Mouse (Mus musculus): Measurements from ENCODE around the gene Shisal2a.

Shisal2a gene

DNA sequence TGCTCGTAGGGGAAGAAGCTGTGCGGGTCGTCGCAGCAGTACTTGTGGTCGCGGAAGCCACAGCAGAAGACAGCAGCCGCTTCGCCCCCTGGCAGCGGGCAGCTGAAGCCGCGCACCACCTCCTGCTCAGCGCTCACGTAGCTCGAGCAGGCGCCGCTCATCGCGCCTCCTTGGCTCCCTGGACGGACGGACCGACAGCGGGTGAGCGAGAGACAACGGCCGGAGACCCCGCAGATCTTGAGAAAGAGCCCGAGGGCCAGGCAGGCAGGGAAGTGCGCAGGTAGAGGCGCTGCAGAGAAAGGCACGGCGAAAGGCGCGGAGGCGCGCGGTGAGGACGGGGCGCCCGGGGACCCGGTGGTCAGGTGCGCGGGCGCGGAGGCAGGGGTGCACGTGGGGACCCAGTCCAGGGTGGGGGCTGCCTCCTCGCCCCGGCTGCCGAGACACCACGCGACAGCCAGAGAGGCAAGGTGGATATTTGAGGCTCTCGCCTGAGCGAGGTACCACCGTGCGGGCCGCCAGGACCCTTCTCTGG lies at the start of gene Shisal2a:
Shisal2a (minus strand) TSS at position 167 of the 532 bp plus-strand sequence.
- DNase-seq (ENCODE audit: low spot score in 2 of 2), result peak in 1 of 2 experiments; percentile 27

DNA sequence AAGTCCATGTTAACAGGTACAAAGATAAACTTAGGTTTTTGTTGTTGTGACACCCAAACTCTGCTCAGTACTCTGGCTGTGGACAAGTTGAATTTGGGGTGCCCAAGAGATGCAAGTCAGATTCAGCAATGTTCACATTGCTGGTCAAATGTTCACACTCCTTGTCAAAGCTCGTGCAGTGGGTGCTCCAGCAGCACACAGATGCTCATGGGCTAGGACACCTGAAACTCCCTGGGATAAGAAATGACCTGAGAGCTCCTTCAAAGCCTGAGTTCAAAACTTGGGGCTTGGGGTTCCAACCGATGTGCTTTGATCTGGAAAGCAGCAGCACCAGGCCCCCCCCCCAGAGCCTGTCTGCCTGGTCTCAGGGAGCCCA lies 48.4 kb upstream of the Shisal2a start:
- no peak for DNase-seq (ENCODE audit: low spot score in 2 of 2)

DNA sequence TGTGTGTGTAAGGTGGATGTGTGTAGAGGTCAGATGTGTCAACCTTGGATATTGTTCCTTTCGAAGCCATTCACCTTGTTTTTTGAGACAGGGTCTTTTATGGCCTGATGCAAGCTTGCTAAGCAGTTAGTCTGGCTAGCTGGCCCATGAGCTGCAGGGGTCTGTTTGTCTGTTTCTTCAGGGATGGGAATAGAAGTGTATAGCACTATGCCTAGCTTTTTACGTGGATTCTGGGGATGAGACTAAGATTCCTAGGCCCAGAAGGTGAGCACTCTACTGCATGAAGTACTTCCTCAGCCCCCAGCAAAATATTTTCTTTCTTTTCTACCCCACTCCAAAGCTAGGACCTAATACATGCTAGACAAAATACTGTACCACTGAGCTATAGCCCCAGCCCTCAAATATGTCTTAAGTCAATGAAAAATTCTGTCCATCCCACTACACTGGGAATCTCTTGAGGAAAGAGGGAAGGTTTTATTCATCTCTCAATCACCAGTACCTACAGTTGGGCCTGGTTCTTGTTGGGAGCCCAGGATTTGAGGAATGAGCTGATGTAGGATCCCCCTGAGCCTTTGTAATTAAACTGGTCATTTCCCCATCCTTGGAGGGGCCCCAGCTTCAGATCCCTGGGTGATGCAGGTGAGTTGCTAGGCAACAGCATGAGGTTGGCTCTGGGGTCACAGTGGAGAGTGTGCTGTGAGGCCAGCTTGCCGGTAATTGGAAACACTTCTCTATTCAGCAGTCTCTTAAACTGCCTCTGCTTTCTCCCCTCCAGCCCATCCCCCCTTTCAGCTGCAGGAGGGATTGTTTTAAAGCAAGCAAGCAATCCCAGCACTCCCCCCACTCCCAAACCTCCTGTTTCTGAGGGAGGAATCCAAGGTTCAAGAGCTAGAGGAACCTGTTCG lies 47.8 kb upstream of the Shisal2a start:
- peak; percentile 28 to 29 for DNase-seq (ENCODE audit: low spot score in 2 of 2)

DNA sequence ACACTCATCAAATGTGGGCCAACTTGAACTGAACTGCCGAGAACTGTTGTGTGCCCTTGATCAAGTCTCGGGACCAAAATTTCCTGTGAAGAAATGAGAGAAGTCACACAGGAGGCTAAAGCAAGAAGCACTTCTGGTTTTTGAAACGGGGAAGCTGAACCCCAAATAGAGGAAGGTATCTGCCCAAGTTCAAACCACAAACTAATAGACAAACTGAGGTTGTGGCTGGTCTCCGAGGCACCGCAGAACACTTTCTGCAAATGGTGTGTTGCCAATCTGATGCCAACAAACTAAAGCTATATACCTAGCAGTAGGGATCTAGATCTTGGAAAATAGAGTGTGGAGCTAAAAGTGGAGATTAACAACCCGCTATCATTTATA lies 45.2 kb upstream of the Shisal2a start:
- DNase-seq (ENCODE audit: low spot score in 2 of 2), result no peak

DNA sequence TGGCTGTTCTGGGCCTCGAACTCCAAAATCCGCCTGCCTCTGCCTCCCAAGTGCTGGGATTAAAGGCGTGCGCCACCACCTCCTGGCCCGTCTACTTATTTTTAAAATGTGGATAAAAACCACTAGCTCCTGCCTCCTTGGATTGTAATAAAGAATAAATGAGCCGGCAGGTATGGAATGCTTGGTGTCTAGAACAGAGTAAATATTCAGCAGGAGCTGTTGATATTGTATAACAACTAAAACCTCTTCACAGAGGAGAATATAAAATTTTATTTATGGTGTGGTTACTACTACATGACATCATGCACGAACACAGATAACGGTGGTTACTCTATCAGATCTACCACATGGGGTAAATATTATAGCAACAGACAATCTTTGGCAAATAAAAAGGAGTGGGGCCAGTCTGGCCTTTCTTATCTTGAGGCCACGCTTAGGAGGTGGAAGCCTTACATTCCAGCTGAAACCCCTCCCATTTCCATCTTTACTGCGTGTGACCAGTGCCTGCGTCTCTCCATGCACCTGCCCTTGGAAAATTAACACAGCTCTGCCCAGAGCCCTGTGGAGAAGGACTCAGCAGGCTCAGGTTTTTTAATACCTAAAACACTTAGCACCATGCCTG lies 44.7 kb upstream of the Shisal2a start:
- no peak for DNase-seq (ENCODE audit: low spot score in 2 of 2)

DNA sequence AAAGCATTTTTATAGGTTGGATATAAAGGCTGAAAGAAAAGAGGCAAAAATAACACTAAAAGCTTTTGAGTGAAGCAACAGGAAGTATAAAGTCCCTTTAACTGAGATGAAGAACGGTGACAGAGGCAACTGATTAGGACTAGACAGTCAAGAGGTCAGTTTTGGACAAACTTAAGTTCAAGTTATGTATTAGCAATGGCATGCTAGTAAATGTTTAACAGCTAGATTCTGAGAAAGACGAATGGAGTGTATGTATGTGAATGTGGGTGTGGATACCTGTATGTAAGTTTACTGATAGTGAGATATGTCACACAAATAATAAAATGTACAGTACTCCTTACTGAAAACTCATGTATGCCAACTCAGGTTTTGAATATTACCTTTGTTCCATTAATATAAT lies 41.4 kb upstream of the Shisal2a start:
- no peak for DNase-seq (ENCODE audit: low spot score in 2 of 2)

DNA sequence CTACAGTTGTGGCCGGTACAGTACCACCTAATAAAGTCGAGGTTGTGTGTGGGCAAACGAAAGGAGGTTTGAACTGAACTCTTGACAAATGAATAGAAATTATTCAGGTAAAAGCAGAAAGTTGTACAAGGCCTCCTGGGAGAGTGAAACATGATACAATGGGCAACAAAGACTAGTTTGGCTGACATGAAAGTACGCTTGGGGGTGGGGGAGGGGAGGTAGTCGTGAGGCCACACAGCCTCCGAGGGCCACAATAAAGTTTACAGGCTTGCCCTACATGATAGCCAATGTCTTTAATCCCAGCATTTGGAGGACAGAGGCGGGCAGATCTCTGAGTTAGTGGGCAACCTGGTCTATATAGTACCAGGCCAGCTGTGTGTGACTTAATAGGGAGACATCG lies 24.5 kb upstream of the Shisal2a start:
- no peak for DNase-seq (ENCODE audit: low spot score in 2 of 2)

DNA sequence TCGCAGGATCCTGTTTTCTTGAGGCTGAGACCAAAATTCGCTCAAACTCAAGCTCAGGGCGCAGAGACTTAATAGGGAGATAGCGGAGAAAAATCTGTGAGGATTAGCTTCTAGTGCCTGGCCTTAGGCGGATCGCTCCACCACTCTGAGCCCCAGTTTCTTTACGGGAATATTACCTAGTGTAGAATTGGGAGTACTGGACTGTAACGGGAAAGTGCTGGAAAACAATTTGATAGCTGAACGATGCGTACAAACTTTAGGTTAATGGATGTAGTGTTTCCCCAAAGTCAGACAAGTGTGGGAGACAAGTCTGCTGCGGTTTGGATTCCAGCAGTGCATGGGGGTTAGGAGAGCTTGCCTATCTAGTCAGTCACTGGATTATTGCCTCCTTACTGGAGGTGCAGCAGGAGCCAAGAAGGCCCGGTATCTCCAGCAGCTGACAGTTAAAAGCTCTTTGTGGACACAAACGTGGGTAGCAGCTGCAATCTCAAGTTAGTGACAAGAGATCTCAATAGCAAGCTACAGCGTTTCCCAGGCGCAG lies 23.8 kb upstream of the Shisal2a start, which contains the start of gene Gpx7:
Gpx7 (minus strand) TSS at position 101 of the 541 bp plus-strand sequence.
- no peak for DNase-seq (ENCODE audit: low spot score in 2 of 2)

DNA sequence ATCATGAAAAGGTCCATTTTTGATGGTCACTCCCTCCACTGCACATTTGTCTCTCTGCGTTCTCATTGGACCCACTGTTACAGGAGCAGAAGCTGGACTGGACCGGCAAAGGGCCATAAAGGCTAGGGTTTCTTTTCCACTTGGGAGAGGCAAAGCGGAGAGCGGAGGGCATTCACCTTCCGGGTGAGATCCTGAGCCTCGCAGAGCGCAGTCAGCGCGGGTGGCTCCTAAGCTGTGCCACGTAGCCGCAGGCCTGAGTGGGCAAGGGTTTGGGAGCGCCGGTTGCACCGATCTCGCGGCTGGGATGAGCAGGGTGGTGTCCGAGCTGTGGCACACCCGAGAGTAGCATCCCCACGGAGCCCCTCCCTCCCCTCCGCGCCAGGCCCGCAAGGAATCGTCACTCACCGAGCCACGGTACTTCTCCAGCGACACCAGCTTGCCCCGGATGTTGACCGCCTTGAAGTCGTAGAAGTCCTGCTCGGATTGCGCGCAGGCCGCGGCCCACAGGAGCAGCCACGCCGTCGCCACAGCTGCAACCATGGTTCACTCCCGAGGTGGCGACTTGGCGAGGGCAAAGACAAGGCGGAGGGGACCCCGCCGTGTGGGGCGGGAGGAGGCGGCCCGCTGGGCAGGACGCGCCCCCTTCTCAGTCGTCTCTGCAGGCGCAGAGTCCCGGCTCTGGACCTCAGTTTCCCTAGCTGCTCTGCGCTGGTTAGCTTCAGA lies 23.1 kb upstream of the Shisal2a start:
- peak; percentile 75 to 78 for DNase-seq (ENCODE audit: low spot score in 2 of 2)

DNA sequence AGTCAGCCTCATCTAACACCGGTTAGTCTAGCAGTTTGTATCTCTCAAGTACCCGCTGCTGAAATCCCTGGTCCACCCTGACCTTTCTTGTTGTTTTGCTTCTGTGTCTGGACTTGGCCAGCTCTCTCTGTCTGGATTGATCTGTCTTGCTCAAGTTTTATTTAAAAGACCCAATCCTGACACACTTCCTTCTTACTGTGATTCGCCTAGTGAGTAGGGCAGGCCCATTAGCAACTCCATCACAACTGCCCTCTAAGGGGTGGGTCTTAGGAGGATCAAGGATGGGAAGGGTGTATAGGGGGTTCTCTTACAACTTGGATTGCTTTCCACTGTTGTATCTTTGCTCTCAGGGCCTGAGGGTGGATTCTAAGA lies 22.6 kb upstream of the Shisal2a start:
- DNase-seq (ENCODE audit: low spot score in 2 of 2), result no peak

DNA sequence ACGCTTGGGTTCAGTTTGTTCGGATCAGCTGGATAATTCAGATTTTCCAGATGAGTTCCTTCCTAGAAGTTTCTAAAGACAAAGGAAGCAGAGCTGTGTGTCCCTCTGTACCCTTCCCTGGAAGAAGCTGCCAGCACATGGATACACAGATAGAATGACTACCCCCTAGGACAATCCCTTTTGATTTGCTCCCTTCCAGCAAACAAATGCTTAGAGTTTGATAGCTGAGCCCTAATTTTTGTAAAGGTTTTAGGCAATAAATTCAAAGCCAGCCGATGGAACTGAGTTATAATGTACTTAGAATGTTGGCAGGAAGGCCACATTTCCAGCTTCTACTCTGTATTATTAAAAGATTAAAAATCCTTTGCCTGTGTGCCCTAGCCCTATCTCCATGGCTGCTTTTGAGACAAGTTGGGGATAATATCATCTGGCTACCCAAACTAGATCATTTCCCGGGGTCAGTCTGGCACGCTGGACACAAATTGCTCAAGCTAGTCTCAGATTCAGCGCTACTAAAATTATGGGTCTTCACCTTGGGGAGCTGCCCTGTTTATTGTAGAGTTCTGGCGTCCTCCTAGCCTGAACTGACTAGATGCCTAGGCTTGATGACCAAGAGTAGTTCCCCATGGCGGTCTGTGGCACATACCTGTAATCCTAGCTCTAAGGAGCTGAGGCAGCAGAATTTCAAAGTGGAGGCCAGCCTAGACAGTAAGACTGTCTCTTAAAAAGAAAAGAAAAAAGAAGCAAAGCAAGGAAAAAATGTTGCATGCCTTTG lies 20.9 kb upstream of the Shisal2a start:
- DNase-seq (ENCODE audit: low spot score in 2 of 2), result no peak

DNA sequence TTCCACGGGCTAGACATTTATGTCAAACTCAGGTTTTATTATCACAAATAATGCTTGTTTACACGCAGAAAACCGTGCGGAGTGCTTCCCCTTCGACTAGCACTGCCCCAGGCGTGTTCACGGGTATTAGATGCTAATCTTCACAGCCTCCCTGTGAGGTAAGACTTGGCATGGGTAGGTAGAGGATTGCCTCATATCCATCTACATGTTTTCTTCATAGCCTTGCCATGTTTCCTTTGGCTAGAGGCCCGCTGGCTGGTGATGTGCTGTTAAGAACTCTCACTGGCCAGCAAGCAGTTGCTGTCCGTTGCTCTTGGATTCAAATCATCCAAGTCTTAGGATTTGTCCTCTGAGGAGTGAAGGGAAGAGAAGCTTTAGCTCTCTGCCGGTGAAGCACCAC lies 17.2 kb upstream of the Shisal2a start:
- no peak for DNase-seq (ENCODE audit: low spot score in 2 of 2)

DNA sequence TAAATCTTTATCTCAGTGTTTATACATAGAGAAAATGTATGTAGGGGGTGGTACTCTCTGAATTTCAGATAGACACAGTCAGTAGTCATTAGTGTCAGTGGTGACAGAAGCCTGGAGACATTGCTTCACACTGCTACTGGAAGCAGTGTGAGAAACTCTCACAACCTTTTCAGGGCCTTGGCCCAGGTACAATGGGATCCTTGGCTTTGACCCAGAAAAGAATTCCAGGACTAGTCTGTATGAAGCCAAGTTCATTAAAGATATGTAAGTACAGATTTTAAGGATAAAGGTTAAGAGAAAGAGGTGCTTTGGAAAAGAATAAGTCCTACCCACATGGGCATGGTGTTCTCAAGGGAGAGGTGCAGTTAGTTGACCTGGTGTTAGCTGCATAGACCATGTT lies 11.1 kb upstream of the Shisal2a start:
- no peak for DNase-seq (ENCODE audit: low spot score in 2 of 2)

DNA sequence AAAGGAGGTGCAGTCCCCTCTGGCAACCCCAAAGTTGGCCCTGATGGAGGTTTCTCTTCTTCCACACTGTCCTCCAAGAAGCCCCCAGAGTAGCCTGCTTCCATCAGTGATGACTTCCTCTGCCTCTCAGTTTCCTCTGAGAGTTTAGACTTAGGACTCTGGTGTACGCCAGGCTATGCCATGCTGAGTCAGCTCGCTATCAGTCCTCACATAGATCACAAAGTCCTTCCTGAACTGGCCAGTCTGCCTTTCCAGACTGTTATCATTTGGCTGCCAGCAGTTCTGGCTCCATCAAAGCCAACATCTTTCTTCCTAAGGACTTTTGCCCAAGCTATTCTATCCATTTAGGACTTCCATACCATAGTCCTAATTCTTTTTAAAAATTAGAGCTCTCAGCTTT lies 9.4 kb upstream of the Shisal2a start:
- no peak for DNase-seq (ENCODE audit: low spot score in 2 of 2)

DNA sequence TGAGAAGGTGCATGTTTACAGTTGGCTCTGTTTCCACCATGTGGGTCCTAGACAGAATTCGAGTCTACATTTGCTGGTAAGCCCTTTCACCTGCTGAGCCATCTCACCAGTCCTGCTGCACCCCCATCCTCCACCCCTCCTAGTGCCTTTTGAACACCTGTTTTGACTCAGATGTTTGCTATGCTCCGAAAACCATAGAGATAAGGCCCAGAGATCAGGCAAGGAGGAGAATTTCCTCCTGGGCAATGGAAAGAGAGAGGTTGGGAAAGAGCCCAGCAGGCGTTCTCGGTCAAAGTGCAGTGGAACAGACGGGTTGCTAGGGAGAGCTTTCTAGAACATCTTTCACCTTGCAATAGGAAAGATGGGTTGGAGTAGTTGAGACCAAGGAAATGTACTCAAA lies 8.0 kb upstream of the Shisal2a start:
- no peak for DNase-seq (ENCODE audit: low spot score in 2 of 2)

DNA sequence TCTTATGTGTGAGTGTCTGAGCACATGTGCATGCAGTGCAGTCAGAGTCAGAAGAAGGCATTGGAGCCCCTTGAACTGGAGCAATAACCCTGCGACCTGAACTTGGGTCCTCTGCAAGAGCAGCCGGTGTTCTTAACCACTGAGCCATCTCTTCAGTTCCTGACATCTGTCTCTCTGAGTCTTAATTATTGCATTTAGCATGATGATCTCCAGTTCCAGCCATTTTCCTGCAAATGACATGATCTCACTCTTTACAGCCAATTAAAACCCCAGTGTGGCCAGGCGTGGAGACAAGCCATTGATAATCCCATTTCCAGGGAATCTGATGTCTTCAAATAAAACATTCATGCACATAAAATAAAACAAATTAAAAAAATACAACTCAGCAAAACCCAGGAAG lies 5.6 kb upstream of the Shisal2a start:
- DNase-seq (ENCODE audit: low spot score in 2 of 2), result no peak

DNA sequence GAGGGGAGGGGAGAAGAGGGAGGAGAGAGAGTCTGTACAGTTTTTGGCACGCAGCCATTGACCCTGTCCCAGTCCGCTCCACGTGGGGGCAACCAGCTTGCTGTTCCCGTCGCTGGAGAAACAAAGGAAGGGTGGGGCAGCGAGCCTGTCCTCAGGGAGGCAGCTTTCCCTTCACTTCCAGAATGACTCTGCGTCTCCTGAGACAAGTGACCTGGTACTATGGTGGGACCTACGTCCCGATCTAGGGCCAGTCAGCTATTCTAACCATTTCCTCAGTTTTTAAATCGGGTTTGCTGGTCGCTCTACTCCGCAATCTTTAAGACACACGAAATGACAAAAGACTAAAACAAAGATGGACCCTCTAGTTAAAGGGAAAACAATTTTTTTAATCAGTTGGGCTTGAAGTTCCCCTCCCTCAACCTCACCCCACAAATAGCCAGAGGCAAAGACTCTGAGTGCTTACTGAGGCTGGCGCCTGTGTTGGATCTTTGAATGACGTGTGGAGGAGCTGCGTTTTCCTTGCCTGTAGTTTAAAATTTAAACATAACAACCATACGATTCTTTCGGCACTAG lies 4.6 kb upstream of the Shisal2a start:
- peak; percentile 74 to 76 for DNase-seq (ENCODE audit: low spot score in 2 of 2)

DNA sequence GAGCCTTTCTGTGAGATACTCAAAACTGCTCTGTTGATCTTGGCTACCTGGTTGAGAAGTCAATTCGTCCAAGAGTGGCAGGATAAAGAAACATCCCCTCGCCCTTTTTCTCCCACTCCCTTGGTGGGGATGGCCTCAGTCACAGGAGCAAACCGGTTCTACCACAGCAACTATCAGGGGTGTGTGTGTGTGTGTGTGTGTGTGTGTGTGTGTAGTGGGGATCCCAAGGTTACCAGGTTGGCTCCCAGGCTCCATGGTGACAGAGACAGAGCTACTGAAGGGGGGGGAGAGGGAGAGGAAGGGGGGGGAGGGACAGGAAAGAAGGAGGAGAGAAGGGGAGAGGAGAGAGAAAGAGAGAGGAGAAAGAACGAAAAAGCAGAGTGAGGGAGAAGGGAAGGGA lies 4.0 kb upstream of the Shisal2a start:
- DNase-seq (ENCODE audit: low spot score in 2 of 2), result no peak

DNA sequence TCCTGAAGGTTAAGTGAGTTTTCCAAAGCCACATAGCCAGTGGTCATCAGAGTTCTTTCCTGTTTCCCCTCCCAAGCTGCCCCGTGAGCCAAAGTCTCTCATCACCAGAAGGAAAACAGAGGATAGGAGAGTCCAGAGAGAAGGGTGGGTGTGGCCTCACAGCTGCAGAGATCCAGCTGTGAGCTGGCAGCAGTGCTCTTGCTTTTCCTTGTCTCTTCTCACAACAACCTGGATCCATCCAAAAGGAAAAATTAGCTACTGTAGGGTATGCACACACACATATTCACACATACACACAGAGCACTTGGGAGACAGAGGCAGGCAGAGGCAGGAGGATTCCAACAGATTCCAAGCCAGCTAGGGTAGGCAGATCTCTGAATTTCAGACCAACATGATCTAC lies 2.9 kb upstream of the Shisal2a start:
- no peak for DNase-seq (ENCODE audit: low spot score in 2 of 2)

DNA sequence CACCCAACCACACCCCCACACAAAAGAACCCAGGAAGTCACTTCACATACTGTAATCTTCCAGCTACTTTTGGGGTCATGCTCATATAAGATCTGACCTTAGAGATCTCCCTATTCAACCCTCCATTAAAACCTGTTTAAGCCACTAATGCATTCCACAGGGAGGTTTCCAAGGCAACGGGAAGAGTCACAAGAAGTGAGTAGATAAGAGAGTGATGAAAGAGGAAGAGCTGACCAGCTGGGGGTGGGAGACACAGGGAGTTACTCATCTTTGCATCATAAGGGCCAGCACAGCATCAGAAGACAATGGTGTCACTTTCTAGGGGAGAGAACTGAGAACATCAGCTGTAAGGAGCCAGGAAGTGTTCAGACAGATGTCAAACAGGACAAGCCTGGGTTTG lies 3.0 kb downstream of the Shisal2a start:
- DNase-seq (ENCODE audit: low spot score in 2 of 2), result no peak

DNA sequence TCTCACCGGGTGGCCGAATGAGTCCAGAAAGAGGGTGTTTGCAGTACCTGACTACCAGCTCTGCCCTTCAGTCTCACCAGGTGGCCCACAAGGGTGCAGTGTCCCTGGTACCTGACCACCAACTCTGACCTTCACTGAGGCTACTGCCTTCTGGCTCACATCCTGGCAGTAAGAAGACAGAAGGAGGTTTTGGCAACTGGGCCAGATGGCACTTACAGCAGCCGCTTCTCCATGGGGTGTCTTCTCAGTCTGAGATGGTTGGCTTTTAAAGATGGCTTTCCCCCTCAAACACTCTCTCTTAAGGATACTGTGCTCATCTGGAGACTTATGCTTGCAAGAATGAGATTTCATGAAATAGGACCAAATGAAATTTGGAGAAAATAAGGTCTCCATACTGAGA lies 3.7 kb downstream of the Shisal2a start:
- DNase-seq (ENCODE audit: low spot score in 2 of 2), result no peak

Measured in right cerebral cortex, postnatal 10 days (tissue).